Mouse (Mus musculus) T-cell, adult 66 days (primary cell): ENCODE data around the gene Gap43. TPM values are rescaled to one million over a fixed set of nuclear protein-coding genes. Genes with fewer than 3 reads are reported as not detected.

Experiments used
- total RNA-seq, 2 experiments: library from RNA; stranded (reverse); gene quantifications; 3 replicates in 1 of 2; 4 replicates in 1 of 2; pipeline ENCODE4 v1.2.4; 2023

Gene Gap43
- total RNA-seq: not detected

DNA sequence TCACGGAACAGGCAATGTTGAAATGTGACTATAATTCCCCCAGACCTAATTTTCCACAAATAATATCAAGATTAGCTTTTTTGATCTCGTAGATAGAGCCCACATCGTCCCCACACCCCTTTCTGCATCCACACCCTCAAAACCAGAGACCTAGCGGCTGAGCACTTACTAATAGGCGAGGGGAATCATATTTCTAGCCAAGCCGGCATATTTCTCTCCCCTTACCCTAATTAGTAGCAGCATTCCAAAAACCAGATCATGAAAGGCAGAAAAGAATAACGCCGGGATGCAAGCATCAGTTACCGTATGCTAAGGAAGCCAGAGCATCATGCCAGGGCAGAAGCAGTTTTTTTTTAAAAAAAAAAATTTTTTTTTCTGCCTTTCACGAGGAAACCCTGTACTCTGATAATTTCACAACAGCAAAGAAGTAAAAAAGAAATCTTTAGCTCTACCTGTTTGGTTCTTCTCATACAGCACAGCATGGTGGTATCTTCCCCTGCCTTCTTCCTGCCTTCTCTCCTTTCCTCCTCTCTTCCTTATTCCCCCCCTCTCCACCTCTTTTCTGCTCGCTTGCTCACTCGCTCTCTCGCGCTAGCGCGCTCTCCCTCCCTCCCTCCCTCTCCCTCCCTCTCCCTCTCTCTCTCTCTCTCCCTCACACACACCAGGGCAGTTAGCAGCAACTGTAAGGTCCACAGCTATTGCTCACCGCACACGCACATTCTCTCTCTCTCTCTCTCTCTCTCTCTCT is at the start of gene Gap43:
Gene Gap43, minus strand, starts transcription at position 631 of the 748 bp plus-strand sequence.

